Mouse (Mus musculus): ENCODE results near the gene Olfr1448. TPM values are rescaled to one million over a fixed set of nuclear protein-coding genes. Genes with fewer than 3 reads are reported as not detected.

Olfr1448 gene
- not detected in 2 replicates for polyA plus RNA-seq (2012)

GRCm38 (mm10) chr19:12924319-12924718 is at the start of gene Olfr1448:
Gene Olfr1448, minus strand, starts transcription at chr19:12924419.
- no peak for TF ChIP-seq GATA1 (IDR thresholded peaks at IDR 0.05; ENCODE audit: low read length)

GRCm38 (mm10) chr19:12949958-12950357 is 25.7 kb upstream of the Olfr1448 start, which contains the start of gene Olfr1450:
Gene Olfr1450, plus strand, starts transcription at chr19:12950258.
- no peak for TF ChIP-seq GATA1 (IDR thresholded peaks at IDR 0.05; ENCODE audit: low read length)

- TF ChIP-seq GATA1 (IDR thresholded peaks at IDR 0.05; ENCODE audit: low read length), result no peak
Observed at GRCm38 (mm10) chr19:12930540-12930939, 6.3 kb upstream of the Olfr1448 start, which contains the start of gene Olfr1449. Gene Olfr1449, plus strand, starts transcription at chr19:12930840.

GRCm38 (mm10) chr19:12903643-12904042 is 20.6 kb downstream of the Olfr1448 start, which contains the start of gene Olfr1447:
Gene Olfr1447, minus strand, starts transcription at chr19:12903743.
- no peak for TF ChIP-seq GATA1 (IDR thresholded peaks at IDR 0.05; ENCODE audit: low read length)

- no peak for TF ChIP-seq GATA1 (IDR thresholded peaks at IDR 0.05; ENCODE audit: low read length)
Observed at GRCm38 (mm10) chr19:12893424-12893823, 30.8 kb downstream of the Olfr1448 start, which contains the start of gene Olfr1446. Gene Olfr1446, minus strand, starts transcription at chr19:12893524.

GRCm38 (mm10) chr19:12883555-12883954 is 40.7 kb downstream of the Olfr1448 start, which contains the start of gene Olfr1445:
Gene Olfr1445, plus strand, starts transcription at chr19:12883855.
- no peak for TF ChIP-seq GATA1 (IDR thresholded peaks at IDR 0.05; ENCODE audit: low read length)

Other genes with a start within 250 kb of the Olfr1448 start
- gene Olfr1443, start 246.3 kb downstream of the Olfr1448 start, polyA plus RNA-seq (2012), result not detected in 2 replicates
- not detected in 2 replicates for gene Keg1, start 228.6 kb downstream of the Olfr1448 start, polyA plus RNA-seq (2012)
- gene Cntf, start 158.8 kb downstream of the Olfr1448 start, polyA plus RNA-seq (2012), result 0.08 TPM in 1 of 2 replicates, not detected in the other
- 30.8 and 35.6 TPM in 2 replicates for gene Zfp91, start 128.3 kb downstream of the Olfr1448 start, polyA plus RNA-seq (2012)
- gene Lpxn, start 128.2 kb downstream of the Olfr1448 start, polyA plus RNA-seq (2012), result 0.04 TPM in 1 of 2 replicates, not detected in the other
- gene Gm5244, start 77.7 kb downstream of the Olfr1448 start, polyA plus RNA-seq (2012), result not detected in 2 replicates
- gene Olfr1444, start 67.1 kb downstream of the Olfr1448 start, polyA plus RNA-seq (2012), result not detected in 2 replicates
- gene Olfr1445, start 40.6 kb downstream of the Olfr1448 start, polyA plus RNA-seq (2012), result not detected in 2 replicates
- not detected in 2 replicates for gene Olfr1446, start 30.9 kb downstream of the Olfr1448 start, polyA plus RNA-seq (2012)
- gene Olfr1447, start 20.7 kb downstream of the Olfr1448 start, polyA plus RNA-seq (2012), result not detected in 2 replicates
- gene Olfr1449, start 6.4 kb upstream of the Olfr1448 start, polyA plus RNA-seq (2012), result not detected in 2 replicates
- not detected in 2 replicates for gene Olfr1450, start 25.8 kb upstream of the Olfr1448 start, polyA plus RNA-seq (2012)
- gene Olfr1451, start 70.6 kb upstream of the Olfr1448 start, polyA plus RNA-seq (2012), result not detected in 2 replicates
- gene Olfr1453, start 103.9 kb upstream of the Olfr1448 start, polyA plus RNA-seq (2012), result not detected in 2 replicates
- gene Olfr1454, start 136.2 kb upstream of the Olfr1448 start, polyA plus RNA-seq (2012), result not detected in 2 replicates
- gene Olfr1457, start 173.5 kb upstream of the Olfr1448 start, polyA plus RNA-seq (2012), result not detected in 2 replicates
- not detected in 2 replicates for gene Olfr1458, start 182.4 kb upstream of the Olfr1448 start, polyA plus RNA-seq (2012)
- not detected in 2 replicates for gene Olfr1459, start 225.1 kb upstream of the Olfr1448 start, polyA plus RNA-seq (2012)
- not detected in 2 replicates for gene Olfr1461, start 238.6 kb upstream of the Olfr1448 start, polyA plus RNA-seq (2012)

Data from G1E-ER4 (cell line).